Mouse (Mus musculus): ENCODE data around the gene Lrrc49. TPM values are rescaled to one million over a fixed set of nuclear protein-coding genes. Genes with fewer than 3 reads are reported as not detected.
A peak's percentile ranks its signal among the peaks of the same experiment; 100 is the strongest.

Gene Lrrc49
- polyA plus RNA-seq, 1 experiment from 2014 or later = 27.6 TPM

DNA sequence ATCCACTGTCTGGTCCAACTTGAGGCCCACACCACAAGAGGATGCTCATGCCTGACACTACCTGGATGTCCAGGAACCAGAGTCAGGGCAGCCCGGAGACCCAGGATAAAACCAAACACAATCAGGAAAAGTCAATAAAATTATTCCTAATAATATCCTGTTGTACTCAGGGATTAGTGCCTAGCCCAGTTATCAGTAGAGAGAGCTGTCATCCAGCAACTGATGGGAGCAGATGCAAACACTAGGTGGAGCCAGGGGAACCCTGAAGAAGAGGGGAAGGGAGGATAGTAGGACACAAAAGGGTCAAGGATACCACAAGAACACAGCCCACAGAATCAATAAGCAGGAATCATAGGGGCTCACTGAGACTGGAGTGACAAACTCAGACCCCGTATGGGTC, 19.6 kb upstream of the Lrrc49 start:
- DNase-seq (ENCODE audit: low spot score) = no peak
- no peaks in the 10 kb centered on the region for H3K9me3 ChIP-seq (replicated peaks)
- no peaks in the 10 kb centered on the region for H3K36me3 ChIP-seq
- H3K27me3 ChIP-seq (ENCODE audit: low read depth, poor library complexity, severe bottlenecking) = peaks cover 12% of the 10 kb centered on the region
- no peak overlapping the region for H3K27ac ChIP-seq (replicated peaks)
- H3K4me1 ChIP-seq = peaks cover 3% of the 10 kb centered on the region
- 90% methylated on average over 2 of the region's 2 CpGs for WGBS
- H3K4me3 ChIP-seq = no peak overlapping the region

DNA sequence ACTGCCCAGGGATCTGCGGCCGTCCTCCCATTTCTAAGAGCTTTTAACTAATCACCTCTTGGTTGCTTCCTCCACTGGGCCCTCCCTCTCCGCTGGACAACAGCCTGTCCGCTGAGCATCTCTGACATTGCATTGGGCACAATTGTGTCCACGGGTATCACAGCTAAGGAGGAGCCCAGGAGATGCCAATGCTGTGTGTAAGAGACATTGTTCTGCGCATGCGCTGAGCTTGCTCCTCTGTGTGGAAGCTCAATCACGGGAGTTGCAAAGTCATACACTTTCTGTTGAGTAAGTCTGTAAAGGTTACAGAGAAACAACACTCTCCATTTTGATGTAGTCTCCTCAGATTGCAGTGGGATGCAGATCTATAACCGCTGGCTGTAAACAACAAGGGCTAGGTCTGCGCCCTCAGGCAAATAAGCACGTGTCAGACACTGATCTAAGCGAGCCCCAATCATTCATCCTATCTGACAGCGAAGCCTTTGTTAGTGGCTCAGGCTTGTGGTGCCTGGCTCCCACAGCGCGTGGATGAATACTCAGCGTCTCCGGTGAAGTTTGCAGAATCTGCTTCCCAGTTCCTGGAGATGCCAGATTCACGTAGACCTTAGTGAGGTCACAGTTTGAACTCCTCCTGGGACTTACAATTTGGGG, 11.7 kb upstream of the Lrrc49 start:
- H3K9me3 ChIP-seq (replicated peaks) = no peaks in the 10 kb centered on the region
- H3K4me3 ChIP-seq = no peak overlapping the region
- H3K36me3 ChIP-seq = no peaks in the 10 kb centered on the region
- DNase-seq (ENCODE audit: low spot score) = no peak
- no peaks in the 10 kb centered on the region for H3K27me3 ChIP-seq (ENCODE audit: low read depth, poor library complexity, severe bottlenecking)
- WGBS = 81% methylated on average over 18 of the region's 18 CpGs
- no peak overlapping the region for H3K27ac ChIP-seq (replicated peaks)
- no peaks in the 10 kb centered on the region for H3K4me1 ChIP-seq

DNA sequence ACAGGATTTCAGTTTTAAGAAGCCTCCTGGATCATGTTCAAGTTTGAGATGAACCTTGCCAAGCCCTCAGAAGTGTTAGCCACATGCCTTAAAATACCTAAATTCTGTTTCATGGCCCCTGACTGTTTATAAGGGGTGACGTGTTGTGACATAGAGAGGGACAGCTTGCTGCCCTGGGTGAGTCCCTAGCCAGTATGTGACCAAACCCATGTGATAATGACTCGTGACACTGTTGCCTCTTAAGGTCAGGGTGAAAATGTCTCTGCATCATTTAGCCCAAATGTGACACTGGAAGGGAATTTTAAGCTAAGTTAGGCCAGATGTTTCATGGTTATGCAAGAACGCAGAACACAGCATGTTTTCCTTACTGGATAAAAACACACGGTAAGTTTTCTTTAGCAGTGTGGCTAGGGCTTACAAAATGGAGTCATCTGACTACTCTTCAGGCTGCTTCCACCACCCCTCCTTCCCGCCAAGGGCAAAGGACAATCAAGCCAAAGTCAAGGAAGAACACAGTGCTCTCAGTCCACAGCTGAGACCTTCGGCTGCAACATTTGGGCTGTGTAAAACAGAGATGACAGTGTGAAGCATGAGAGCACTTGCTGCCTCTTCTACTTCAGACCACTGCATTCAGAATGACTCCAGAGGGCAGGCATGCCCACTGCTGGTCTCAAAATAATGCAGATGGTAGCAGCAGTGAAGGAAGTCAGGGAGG, 8.5 kb upstream of the Lrrc49 start:
- WGBS = 72% methylated on average over 6 of the region's 6 CpGs
- DNase-seq (ENCODE audit: low spot score) = no peak

DNA sequence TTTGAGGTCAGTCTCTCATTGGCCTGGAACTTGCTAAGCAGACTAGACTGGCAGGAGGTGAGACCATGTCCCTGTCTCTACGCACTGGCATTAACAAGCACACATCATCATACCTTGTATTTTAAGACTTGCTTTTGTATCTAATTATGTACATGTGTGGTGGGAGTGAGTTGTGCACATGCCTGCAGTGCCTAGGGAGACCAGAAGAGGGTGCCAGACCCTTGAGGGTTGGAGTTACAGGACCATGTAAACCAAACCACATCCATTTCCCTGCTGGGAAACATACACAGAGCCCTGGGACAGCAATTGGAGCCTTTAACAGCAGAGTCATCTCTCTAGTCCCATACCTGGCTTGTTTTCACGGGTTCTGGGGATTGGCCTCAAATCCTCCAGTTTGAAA, 6.0 kb upstream of the Lrrc49 start:
- no peaks in the 10 kb centered on the region for H3K27me3 ChIP-seq (ENCODE audit: low read depth, poor library complexity, severe bottlenecking)
- DNase-seq (ENCODE audit: low spot score) = no peak
- 0 out of 2 replicates have a peak, but pooled peaks cover 2% of the 10 kb centered on the region for H3K9me3 ChIP-seq (replicated peaks)
- H3K4me1 ChIP-seq = no peaks in the 10 kb centered on the region
- H3K36me3 ChIP-seq = no peaks in the 10 kb centered on the region
- no peak overlapping the region for H3K27ac ChIP-seq (replicated peaks)
- 68% methylated on average over 2 of the region's 2 CpGs for WGBS
- H3K4me3 ChIP-seq = no peak overlapping the region

More for the DNA sequence above, 8.5 kb upstream of the Lrrc49 start:
- Histone ChIP-seq H3K27me3 (ENCODE audit: low read depth, poor library complexity, severe bottlenecking) (no peaks in the 10 kb centered on the region), H3K36me3 (no peaks in the 10 kb centered on the region), H3K27ac (replicated peaks) (no peak overlapping the region), H3K9me3 (replicated peaks) (0 out of 2 replicates have a peak, but pooled peaks cover 2% of the 10 kb centered on the region), H3K4me1 (no peaks in the 10 kb centered on the region), H3K4me3 (no peak overlapping the region)

DNA sequence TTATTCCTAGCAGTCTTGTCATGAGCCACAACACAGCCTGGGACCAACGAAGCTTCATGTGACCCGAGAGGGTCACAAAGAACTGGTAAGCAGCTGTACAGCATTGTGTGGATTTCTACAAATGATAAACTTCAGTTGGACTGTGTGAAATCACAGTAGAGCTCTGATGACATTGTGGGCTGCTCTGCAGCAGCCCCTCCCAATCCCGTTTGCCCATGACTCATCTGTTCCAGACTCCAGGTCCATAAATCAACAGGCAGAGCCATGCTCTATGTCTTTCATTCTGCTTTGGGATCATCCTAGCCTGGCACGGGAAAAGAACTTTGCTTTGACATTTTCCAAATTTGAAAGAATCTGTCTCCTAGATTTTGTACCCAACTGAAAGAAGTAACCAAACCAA, 4.7 kb upstream of the Lrrc49 start:
- H3K27ac ChIP-seq (replicated peaks) = no peak overlapping the region
- H3K36me3 ChIP-seq = no peaks in the 10 kb centered on the region
- H3K4me3 ChIP-seq = no peak overlapping the region
- H3K27me3 ChIP-seq (ENCODE audit: low read depth, poor library complexity, severe bottlenecking) = no peaks in the 10 kb centered on the region
- peaks cover 8% of the 10 kb centered on the region for H3K4me1 ChIP-seq
- DNase-seq (ENCODE audit: low spot score) = no peak
- 85% methylated on average over 4 of the region's 4 CpGs for WGBS
- 0 out of 2 replicates have a peak, but pooled peaks cover 2% of the 10 kb centered on the region for H3K9me3 ChIP-seq (replicated peaks)

DNA sequence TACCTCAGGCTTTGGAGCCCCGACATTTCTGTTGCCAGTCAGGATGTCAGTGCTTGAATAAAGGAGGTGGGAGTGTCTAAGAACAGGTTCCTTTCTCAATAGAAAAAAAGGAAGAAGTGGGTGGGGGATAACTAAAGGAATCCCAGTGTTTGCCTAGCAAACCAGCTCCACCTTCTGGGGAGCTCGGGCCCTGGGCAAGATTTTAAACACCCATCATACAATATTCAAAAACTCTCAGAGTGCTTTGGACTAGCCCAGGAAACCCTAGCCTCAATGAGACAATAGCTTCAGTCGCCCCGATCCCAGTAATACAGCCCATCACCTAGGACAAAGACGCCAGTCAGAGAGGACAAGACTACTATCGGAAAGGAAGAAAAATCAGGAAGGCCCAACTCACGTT, 543 bp downstream of the Lrrc49 start:
- WGBS = 1% methylated on average over 7 of the region's 7 CpGs
- Histone ChIP-seq H3K4me1 (peaks cover 22% of the 10 kb centered on the region), H3K4me3 (peak overlapping the region; percentile 66), H3K27me3 (ENCODE audit: low read depth, poor library complexity, severe bottlenecking) (no peaks in the 10 kb centered on the region), H3K36me3 (peaks cover 26% of the 10 kb centered on the region), H3K9me3 (replicated peaks) (no peaks in the 10 kb centered on the region), H3K27ac (replicated peaks) (peak overlapping the region; percentile 95)
- no peak for DNase-seq (ENCODE audit: low spot score)

DNA sequence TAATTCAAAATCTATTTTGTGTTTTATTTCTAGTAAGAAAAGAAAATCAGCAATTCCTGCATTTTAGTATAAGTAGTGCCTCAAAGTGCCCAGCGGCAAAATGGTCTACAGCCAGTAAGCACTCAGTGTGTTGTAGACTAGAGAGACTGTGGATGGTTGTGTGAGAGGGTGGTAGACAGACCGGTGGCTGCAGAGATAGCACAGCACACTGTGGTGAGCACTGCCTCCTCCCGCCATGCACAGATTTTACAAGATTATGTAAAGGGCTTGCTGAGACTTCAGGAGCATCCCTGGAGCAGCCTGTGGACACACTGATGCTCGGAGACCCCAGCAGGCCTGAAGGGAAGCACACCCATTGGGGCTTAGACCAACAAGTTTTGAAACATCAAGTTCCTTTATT, 5.2 kb downstream of the Lrrc49 start:
- Histone ChIP-seq H3K36me3 (peaks cover 68% of the 10 kb centered on the region), H3K27me3 (ENCODE audit: low read depth, poor library complexity, severe bottlenecking) (no peaks in the 10 kb centered on the region), H3K4me3 (no peak overlapping the region), H3K9me3 (replicated peaks) (no peaks in the 10 kb centered on the region), H3K4me1 (peaks cover 14% of the 10 kb centered on the region), H3K27ac (replicated peaks) (no peak overlapping the region)
- WGBS = 94% methylated on average over 4 of the region's 4 CpGs
- DNase-seq (ENCODE audit: low spot score) = no peak

DNA sequence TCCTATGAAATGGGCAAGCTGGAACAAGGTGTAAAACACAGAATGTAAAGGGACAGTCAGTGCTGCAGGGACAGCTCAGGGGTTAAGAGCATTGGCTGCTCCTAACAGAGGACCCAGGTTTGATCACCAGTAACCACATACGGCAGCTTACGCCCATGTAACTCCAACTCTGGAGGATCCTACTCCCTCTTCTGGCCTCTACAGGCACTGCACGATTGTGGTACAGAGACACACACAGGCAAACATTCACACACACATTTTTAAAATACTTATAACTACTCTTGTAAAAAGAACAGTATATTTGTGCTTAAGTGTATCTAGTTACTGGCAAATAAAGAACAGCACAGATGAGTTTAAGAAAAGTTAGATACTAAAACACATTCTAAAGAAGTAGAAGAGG, 7.0 kb downstream of the Lrrc49 start:
- Histone ChIP-seq H3K9me3 (replicated peaks) (no peaks in the 10 kb centered on the region), H3K4me3 (no peak overlapping the region), H3K36me3 (peaks cover 85% of the 10 kb centered on the region), H3K27me3 (ENCODE audit: low read depth, poor library complexity, severe bottlenecking) (no peaks in the 10 kb centered on the region), H3K4me1 (peaks cover under 1% of the 10 kb centered on the region; the same call in 1 of the 2 replicates), H3K27ac (replicated peaks) (no peak overlapping the region)
- 87% methylated on average over 3 of the region's 3 CpGs for WGBS
- DNase-seq (ENCODE audit: low spot score) = no peak

DNA sequence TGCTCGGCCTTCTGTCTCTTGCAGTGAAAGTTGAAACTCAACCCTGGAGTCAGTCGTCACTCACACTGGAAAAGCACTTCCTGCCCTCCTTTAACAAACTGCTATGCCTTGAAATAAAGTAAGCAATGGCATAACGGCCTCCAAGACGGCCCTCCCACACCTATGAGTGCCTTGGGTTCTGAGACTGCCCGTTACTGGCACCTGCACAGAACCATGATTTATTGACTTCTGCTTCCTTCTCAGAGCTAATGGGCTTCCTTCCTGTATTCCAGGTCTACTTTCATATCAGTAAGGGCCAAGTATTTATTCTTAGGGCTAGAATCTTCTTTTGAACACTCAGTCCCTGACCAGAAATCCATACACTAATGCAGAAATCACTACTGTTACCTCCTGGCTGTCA, 9.0 kb downstream of the Lrrc49 start:
- Histone ChIP-seq H3K27ac (replicated peaks) (no peak overlapping the region), H3K27me3 (ENCODE audit: low read depth, poor library complexity, severe bottlenecking) (no peaks in the 10 kb centered on the region), H3K4me3 (no peak overlapping the region), H3K9me3 (replicated peaks) (no peaks in the 10 kb centered on the region), H3K36me3 (peaks cover 84% of the 10 kb centered on the region), H3K4me1 (no peaks in the 10 kb centered on the region)
- 90% methylated on average over 5 of the region's 5 CpGs for WGBS
- DNase-seq (ENCODE audit: low spot score) = no peak

DNA sequence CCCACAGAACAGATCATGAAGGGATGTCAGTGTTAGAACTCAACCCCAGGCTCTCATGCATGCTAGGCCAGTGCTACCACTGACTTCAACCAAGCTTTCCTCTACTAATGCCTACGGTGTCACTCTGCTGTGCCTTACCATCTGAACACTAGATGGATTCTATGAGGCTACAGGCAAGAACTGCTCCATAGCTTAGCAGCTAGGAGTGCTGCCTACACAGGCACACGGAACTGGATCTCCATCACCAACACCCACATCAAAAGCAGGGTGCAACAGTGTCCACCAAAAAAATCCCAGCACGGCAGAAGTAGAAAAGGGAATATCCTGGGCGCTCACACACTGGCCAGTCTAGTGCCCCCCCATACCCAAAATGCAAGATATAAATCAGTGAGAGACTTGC, 11.5 kb downstream of the Lrrc49 start:
- DNase-seq (ENCODE audit: low spot score) = no peak
- Histone ChIP-seq H3K27ac (replicated peaks) (no peak overlapping the region), H3K27me3 (ENCODE audit: low read depth, poor library complexity, severe bottlenecking) (no peaks in the 10 kb centered on the region), H3K36me3 (peaks cover 80% of the 10 kb centered on the region), H3K4me1 (no peaks in the 10 kb centered on the region), H3K9me3 (replicated peaks) (no peaks in the 10 kb centered on the region), H3K4me3 (no peak overlapping the region)
- WGBS = 94% methylated on average over 4 of the region's 4 CpGs

DNA sequence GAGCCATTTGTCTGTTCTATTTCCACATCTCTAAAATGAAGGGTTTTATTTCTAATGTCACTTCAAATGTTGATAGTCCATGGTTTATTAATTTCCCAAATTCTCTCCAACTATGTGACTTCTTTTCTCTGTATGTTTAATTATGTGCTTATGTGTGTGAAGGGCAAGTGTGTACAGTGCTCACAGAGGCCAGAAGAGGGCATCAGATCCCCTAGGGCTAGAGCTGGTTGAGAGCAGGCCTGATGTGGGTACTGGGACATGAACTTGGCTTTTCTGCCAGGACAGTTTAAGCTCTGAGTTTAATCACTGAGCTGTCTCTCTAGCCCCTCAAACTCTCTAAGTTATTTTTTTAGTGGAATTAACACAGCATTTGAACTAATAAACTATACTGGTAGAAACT, 13.2 kb downstream of the Lrrc49 start:
- no peaks in the 10 kb centered on the region for H3K27me3 ChIP-seq (ENCODE audit: low read depth, poor library complexity, severe bottlenecking)
- no peaks in the 10 kb centered on the region for H3K9me3 ChIP-seq (replicated peaks)
- peaks cover 81% of the 10 kb centered on the region for H3K36me3 ChIP-seq
- no peaks in the 10 kb centered on the region for H3K4me1 ChIP-seq
- H3K27ac ChIP-seq (replicated peaks) = no peak overlapping the region
- no peak for DNase-seq (ENCODE audit: low spot score)
- no peak overlapping the region for H3K4me3 ChIP-seq

DNA sequence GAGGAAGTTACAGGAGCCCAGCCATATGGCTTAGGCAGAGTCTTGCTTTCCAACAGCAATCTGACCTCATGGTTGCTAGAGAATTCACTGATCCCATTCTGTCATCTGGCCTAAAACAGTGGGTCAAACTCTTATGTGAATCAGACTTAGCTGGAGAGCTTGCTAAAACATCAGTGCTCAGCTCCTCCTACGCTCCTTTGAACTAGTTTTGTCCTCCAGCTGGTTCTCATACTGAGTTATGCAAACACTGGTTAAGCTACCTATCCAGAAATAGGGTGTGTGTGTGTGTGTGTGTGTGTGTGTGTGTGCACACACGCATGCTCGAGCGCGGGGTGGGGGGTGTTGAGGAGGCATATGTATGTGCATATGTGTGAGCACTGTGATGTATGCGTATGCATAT, 15.4 kb downstream of the Lrrc49 start:
- Histone ChIP-seq H3K27ac (replicated peaks) (no peak overlapping the region), H3K9me3 (replicated peaks) (no peaks in the 10 kb centered on the region), H3K27me3 (ENCODE audit: low read depth, poor library complexity, severe bottlenecking) (no peaks in the 10 kb centered on the region), H3K4me3 (no peak overlapping the region), H3K36me3 (peaks cover 77% of the 10 kb centered on the region), H3K4me1 (no peaks in the 10 kb centered on the region)
- DNase-seq (ENCODE audit: low spot score) = no peak
- WGBS = 95% methylated on average over 6 of the region's 6 CpGs

DNA sequence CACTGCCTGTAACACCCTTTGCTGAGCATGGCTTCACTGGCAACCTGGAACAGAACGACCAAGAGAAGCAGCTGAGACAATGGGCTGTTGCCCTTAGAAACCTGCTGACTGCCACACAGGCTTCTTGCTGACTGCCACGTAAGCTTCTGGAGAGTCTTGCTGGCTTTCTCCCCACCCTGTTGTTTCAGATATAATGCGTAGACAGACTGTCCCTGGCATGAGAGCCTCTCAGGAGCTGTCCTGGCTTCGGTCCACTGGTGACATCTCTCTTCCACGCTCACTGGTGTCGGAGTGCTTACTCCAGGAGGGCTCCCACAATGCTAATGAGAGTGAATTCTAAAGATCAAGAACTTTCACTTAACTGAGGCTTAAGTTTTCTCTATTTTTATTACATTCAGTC, 19.1 kb downstream of the Lrrc49 start:
- WGBS = 84% methylated on average over 6 of the region's 6 CpGs
- Histone ChIP-seq H3K27ac (replicated peaks) (no peak overlapping the region), H3K4me3 (no peak overlapping the region), H3K27me3 (ENCODE audit: low read depth, poor library complexity, severe bottlenecking) (no peaks in the 10 kb centered on the region), H3K4me1 (no peaks in the 10 kb centered on the region), H3K36me3 (peaks cover 80% of the 10 kb centered on the region), H3K9me3 (replicated peaks) (no peaks in the 10 kb centered on the region)
- DNase-seq (ENCODE audit: low spot score) = no peak

All from midbrain, embryonic 10.5 days (tissue).